Mouse (Mus musculus) B cell, adult 2 months (primary cell): Measurements from ENCODE around the gene 1190005I06Rik.

Experiments
- DNase-seq, 2 experiments: peaks; one replicate each; pipeline ENCODE4 v3.0.0; 2022

Gene 1190005I06Rik

DNA sequence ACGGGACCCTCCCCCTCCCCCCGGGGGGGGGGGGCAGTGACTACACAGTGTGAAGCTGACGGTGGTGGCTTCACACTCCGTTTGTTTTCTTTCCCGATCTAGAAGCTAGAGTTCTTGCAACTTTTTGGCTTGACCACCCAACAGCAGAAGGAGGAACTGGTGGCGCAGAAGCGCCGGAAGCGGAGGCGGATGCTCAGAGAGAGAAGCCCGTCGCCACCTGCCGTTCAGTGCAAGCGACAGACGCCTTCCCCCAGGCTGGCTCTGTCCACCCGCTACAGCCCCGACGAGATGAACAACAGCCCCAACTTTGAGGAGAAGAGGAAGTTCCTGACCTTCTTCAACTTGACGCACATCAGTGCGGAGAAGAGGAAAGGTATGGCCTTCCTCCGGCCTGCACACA lies 74.9 kb downstream of the 1190005I06Rik start:
- peak; percentile 81 for DNase-seq

DNA sequence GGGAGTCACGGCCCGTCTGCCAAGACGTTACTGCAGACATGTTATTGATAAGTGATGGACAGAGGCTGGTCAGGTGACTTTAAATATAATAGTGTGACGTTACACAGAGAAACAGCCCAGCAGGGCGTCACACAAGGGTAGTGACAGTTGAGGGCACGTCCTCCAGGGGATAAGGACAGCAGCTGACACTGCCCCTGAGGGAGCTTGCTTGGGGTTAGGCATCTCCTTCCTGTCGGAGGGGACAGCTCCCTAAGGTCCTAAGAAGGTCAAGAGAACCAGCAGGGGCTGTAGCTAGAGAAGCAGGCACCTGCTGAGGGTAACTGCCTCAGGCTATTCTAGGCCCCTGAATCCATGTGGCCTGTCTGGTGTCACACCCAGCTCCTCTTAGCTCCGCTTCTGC lies 75.9 kb downstream of the 1190005I06Rik start:
- DNase-seq: peak in 1 of 2 experiments; percentile 42

DNA sequence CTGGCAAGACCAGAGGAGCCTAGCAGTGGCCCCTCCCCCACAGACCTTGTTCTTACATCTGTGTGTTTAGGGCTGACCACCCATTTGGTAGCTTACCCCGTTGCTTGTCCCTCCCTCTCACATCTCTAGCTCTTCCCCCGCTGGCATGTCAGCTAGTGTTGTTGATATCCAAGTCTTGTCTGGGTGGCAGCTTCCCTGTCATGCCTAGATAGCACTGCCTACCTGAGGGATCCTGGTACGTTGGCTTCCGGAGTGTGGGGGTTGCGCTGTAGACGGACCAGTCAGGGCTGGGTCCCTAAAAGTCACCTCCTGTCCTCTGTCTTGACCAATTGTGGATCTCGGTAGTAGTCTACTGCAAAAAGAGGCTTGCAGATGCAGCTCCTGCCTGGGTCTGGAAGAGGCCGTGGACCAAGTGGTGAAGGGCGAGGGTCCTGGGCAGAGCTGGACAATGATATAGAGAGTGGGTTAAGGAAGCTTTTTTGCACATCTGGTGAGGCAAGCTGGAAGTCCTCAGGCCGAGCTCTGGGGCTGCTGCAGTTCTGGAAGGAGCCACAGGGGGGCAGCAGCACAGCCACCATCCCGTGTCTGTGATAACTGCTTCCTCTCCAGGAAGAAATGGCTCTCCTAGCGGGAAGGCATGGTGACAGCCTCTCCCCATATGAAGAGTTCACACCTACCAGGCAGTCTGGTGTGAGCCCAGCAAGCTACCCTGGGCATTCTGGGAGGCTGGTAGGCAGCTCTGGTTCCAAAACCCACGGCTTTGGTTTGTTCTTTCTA lies 77.3 kb downstream of the 1190005I06Rik start:
- DNase-seq: peak; percentile 85 to 87

DNA sequence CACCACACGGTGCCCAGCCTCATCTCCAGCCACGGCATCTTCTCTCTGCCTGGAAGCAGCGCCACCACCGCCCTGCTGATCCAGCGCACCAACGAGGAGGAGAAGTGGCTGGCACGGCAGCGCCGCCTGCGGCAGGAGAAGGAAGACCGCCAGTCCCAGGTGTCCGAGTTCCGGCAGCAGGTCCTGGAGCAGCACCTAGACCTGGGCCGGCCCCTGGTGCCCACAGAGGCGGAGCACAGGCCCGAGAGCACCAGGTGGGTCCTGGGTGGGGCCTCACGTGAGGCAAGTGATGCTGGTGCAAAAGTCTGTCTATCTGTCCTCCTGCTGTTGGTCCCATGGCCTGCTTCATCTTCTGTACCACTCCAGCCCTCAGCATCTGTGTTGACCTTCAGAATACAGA lies 78.3 kb downstream of the 1190005I06Rik start:
- DNase-seq: no peak

DNA sequence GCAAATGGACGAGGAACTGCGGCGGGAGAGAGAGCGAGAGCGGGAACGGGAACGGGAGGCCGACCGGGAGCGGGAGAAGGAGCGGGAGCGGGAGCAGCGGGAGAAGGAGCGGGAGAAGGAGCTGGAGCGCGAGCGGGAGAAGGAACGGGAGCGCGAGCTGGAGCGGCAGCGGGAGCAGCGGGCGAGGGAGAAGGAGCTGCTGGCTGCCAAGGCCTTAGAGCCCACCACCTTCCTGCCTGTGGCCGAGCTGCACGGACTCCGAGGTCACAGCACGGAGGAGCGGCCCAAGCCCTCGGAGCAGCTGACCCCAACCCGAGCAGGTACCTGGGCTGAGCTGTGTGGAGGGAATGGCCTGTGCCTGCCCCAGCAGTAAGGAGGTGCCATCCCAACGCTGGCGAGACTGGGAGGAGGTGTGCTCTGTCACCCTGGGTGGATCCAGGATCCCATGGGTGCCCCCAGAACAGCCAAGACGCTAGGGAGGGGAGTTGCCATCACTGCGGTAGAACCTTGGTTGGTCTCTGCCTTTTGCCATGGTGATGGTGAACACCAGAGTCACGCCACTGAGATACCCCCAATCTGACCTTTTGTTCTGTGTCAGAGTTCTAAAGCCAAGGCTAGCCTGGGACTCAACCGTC lies 79.2 kb downstream of the 1190005I06Rik start:
- DNase-seq: no peak

DNA sequence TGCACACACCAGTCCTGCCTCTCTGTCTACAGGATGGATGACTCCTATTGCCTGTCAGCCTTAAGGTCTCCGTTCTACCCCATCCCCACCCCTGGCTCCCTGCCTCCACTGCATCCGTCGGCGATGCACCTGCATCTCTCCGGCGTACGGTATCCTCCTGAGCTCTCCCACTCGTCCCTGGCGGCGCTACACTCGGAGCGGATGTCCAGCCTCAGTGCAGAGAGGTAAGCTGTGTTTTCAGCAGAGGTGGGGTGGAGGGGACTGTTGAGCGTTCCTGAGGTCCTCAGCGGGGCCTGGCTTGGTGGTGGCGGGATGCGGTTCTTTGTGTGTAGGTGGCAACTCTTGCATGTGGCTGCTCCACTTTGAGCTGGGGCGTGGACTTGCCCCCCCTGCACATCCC lies 79.7 kb downstream of the 1190005I06Rik start:
- no peak for DNase-seq

DNA sequence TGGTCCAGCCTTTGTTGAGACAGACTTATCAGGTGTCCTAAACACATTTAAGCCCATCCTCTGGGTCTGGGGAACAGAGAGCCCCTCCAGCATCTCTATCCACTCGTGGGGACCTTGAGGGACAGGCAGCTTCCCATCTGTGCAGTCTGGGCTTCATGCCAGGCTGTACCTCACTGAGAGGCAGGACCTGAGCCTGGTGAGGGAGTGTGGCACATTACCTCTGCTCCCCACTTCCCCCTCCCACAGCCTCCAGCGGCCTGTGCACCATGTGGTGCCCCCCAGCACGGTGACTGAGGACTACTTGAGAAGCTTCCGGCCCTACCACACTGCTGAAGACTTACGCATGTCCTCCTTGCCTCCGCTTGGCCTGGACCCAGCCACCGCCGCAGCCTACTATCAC lies 80.8 kb downstream of the 1190005I06Rik start:
- no peak for DNase-seq

DNA sequence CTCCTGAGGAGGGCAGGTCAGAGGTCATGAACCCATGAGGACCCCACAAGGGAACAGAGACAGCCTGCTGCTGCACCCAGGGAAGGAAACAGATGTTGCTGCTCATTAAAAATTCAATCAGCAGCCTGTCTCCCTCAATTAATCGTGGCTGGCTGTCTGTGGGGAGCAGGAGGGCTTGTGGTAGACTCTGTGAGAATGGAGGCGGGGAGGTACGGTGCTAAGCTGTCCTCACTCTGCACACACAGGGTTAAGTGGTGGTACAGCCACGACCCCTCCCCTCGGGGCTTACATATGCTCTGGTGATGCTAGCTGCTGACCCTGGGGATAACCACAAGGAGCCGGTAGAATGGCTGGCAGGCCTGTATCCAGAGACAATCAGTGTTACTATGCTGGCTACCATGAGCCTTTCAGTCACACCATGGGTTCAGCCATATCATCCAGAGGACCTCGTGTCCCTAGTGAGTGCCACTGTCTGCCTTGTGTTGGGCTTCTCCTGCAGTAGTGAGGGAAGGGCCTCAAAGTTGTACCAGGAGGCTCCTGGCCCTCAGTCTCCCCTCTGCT lies 82.2 kb downstream of the 1190005I06Rik start:
- no peak for DNase-seq

DNA sequence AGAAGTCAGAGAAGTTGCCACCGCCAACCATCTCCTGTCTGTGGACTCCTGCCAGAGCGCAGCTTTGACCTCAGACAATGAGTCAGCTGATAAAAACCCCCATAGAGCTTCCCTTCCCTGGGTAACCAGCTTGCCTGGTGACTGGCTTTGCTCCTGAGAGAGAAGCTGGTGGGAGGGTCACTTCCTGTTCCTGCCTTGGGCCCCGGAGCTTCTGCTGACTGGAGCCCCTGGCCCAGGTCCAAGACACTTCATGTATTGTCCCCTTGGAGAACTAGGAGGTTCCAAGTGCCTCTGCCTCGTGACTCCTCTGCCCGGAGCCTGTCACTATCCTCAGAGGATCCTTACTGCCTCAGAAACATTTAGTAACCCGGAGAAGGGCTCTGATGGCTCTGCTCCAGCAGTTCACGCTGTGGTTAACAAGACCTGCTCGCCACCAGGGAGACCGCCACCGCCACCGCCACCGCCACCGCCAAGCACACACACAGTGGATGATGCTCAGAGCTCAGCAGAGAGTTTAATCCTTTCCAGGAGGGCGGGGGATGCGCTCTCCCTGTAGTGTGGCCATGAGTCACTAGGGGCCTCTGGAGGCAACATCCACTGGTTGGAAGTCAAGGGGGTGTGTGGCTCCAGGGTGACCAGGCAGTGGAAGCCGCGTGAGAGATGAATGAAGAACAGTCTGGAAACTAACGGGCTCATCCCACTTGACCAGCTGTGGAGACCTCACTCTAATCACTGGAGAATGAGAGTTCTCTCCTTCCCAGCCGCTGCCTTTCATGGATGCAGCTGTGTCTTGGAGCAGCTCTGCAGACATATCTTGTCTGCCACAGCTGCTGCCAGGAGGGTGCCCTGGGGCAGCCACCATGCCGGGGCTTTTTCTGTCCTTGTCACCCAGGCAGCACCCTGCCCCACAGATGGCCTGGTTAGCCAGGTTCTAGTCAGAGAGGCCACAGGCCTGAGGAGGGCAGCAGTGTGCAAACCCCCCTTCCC lies 83.3 kb downstream of the 1190005I06Rik start:
- peak; percentile 45 to 50 for DNase-seq

DNA sequence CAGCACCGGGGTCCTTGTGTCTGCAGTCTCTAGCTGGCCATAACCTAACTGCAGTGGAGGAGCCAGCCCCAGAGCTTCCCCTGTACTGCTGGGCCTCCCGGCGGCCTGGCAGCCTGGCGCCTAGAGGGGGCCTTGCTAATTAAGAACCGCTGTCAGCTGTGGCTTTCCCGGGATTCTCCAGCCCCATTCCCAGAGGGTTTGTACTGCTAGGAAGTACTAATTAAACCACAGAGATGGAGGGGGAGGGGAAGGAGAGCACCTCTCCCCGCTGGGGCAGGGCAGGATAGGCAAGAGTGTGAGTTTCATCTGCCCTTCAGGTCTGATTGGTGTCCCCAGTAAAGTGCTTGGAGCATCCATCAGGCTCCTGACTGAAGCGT lies 84.1 kb downstream of the 1190005I06Rik start:
- no peak for DNase-seq

DNA sequence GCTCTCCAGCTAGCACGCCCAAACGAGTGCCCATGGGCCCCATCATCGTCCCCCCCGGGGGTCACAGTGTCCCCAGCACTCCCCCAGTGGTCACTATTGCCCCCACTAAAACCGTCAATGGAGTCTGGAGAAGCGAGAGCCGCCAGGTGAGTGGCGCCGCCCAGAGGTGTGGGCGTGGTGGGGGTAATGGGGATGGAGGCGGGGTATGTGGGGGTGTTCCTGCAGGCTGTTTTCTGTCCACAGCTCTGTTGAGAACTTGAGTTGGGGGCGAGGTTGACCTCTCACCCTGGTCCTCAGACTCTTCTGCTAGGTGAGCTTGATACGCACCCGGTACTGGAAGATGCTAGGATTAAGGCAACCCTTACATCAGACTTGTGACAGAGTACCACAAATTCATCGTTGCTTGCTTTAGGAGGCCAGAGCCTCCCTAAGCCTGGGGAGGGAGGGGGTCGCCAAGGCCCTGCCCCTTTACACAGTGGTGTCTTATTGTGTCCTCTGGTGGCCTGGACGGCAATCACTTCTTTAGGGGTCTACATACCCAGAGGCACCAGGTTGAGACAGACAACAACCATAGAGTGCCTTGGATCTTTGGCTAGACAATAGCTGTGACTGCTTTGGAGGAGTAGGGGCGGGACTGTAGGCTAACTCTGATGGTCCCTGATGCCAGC lies 84.6 kb downstream of the 1190005I06Rik start:
- DNase-seq: no peak

DNA sequence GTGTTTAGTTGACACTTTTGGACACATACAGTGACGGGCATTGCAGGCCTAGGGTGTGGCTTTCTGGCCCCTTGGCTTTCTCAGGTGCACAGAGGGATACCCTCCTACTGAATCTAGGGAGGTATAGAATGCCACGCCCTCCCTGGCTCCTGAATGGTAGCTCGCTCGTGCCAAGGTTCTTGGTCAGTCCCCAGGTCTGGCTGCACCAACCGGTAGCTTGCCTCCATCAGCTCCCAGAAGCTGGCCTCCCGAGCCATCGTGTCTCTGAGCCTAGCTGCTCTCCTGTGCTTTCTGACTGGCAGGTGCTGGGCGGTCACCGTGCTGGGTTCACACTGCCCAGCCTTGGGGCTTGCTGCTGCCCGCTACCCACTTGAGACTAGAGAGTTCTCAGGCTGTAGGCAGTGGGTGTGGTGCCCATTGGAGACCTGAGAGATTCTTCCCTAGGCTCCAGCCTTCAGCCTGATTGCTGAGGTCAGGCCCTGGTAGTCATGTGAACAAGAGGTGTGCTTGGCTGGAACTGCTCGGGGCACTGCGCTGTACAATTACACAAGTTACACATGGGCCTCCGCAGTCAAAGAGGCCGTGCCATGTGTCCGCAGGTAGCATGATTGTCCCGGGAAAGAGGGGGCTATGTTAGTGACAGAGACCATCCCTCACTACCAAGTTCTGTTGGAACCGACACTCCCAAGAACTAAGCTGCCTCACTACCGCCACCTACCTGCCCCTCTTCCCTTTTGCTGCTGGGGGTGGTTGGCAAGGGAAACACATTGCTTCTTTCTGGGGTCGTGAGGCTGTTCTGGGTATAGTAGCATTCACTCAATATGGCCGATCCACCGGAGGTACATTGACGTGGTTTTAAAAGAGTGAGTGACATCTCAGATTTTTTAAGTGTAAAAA lies 85.6 kb downstream of the 1190005I06Rik start:
- DNase-seq: peak; percentile 49 to 57

DNA sequence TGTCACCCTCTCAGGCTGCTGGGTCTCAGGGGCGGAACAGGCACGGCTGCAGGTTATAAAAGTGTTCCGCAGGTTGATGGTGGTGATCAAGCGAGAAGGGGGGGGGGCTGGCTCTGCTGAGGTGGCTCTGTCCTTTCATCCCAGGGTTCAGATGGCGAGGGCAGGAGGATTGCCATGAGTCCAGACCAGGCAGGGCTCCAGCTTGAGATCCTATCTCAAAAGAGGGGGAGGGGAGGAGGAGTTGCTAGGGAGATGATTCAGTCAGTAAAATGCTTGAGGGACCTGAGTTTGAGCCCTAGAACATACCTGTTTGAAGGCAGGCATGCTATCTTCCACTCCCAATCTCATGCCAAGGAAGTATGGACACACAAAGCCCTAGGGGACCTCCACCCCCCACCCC lies 86.9 kb downstream of the 1190005I06Rik start:
- no peak for DNase-seq

DNA sequence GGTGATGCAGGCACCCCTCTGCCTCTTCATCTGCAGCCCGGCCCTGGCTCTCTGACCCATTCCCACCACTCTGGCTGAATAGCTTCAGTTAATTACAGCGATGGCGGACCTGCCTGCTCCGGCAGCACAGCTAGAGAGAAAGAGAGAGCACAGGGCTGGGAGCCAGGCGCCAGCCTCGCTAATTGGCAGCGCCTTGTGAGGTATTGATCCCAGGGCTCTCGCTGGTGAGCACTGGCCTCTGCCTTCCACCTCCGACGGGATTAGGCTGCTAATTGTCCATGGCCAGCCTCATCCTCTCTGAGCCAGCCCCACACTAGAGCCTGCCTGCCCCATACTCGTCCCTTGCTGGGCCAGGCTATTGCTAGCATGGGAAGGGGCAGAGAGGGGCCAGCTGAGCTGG lies 87.8 kb downstream of the 1190005I06Rik start:
- DNase-seq: no peak
